Mouse (Mus musculus) kidney, embryonic 14.5 days (tissue): ENCODE measurements at regions not wholly inside any gene's neighbourhood (a gene's known extent, or its start where the extent isn't known, plus 50 kb on each side); places are given as distances from the start of the nearest gene placed in this dataset.

Source experiments
- ATAC-seq: fragments of 200-750 bp; cut with Nextera tagmentation; 2 replicates; pipeline ENCODE4 v1.8.0; 2017; ENCODE audit warnings: moderate number of reproducible peaks, mild to moderate bottlenecking, moderate TSS enrichment, moderate library complexity; ENCODE audit not compliant: low FRiP score, low TSS enrichment
- H3K27ac ChIP-seq: fragments of 300-500 bp; sonication (generic); 2 replicates; pipeline ENCODE4 v1.5.1; 2014; ENCODE audit warnings: low read depth, mild to moderate bottlenecking, low read length, moderate library complexity, mixed read lengths
- H3K27me3 ChIP-seq: fragments of 300-500 bp; sonication (generic); 2 replicates; pipeline ENCODE4 v1.6.1; 2014; ENCODE audit warnings: mild to moderate bottlenecking, low read length; ENCODE audit not compliant: control insufficient read depth, insufficient read depth
- H3K36me3 ChIP-seq: fragments of 300-500 bp; sonication (generic); 2 replicates; pipeline ENCODE4 v1.6.1; 2014; ENCODE audit warnings: low read length, mixed read lengths; ENCODE audit not compliant: control insufficient read depth, insufficient read depth
- H3K4me1 ChIP-seq: fragments of 300-500 bp; sonication (generic); 2 replicates; pipeline ENCODE4 v1.6.1; 2014; ENCODE audit warnings: low read length, mixed read lengths; ENCODE audit not compliant: control insufficient read depth, insufficient read depth
- H3K4me2 ChIP-seq: fragments of 300-500 bp; sonication (generic); replicated peaks from 2 replicates; pipeline ENCODE4 v1.6.1; 2014; ENCODE audit warnings: low read depth, mild to moderate bottlenecking, low read length
- H3K4me3 ChIP-seq: fragments of 300-500 bp; sonication (generic); 2 replicates; pipeline ENCODE4 v1.5.1; 2014; ENCODE audit warnings: mild to moderate bottlenecking, low read length
- H3K9ac ChIP-seq: fragments of 300-500 bp; sonication (generic); 2 replicates; pipeline ENCODE4 v1.6.1; 2014; ENCODE audit warnings: low read depth, mild to moderate bottlenecking, low read length, moderate library complexity
- H3K9me3 ChIP-seq: fragments of 300-500 bp; sonication (generic); 2 replicates; pipeline ENCODE4 v1.6.1; 2016; ENCODE audit warnings: low read length; ENCODE audit not compliant: control insufficient read depth
- WGBS: fragments of 180-500 bp; shearing (Covaris S2); extraction: QIAGEN DNeasy Blood & Tissue Kit; methylation state at CpG from one replicate; pipeline ENCODE4 v1.1.7; 2014; 5-methylcytosine and 5-hydroxymethylcytosine counted together

DNA sequence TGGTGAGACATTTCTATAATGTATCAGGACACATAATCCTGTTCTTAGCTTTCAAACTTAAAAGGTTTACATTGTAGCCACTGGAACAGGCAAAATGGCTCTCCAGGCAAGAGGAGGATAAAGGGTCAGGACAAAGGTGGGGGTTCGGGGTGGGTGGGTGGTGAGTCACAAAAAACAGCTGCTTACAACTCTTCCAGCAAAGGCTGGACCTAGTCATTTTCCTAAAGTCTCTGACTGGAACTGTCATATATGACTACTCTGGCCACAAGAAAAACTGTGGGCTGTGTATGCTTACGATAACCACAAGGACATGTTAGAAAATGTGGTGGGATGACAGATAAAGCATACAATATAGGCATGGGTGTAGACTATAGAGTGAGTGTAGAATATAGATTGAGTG, 163.6 kb upstream of the Dapk1 start:
- H3K9me3 ChIP-seq: no peaks in the 10 kb centered on the region
- H3K4me3 ChIP-seq: no peak overlapping the region
- no peaks in the 10 kb centered on the region for H3K27me3 ChIP-seq
- no peak overlapping the region for H3K27ac ChIP-seq
- ATAC-seq: no peak
- peaks cover 25% of the 10 kb centered on the region; the same call in 1 of the 2 replicates for H3K4me1 ChIP-seq
- no peak overlapping the region for H3K9ac ChIP-seq
- H3K4me2 ChIP-seq: no peak overlapping the region
- 92% methylated on average over 2 of the region's 2 CpGs for WGBS
- H3K36me3 ChIP-seq: no peaks in the 10 kb centered on the region

DNA sequence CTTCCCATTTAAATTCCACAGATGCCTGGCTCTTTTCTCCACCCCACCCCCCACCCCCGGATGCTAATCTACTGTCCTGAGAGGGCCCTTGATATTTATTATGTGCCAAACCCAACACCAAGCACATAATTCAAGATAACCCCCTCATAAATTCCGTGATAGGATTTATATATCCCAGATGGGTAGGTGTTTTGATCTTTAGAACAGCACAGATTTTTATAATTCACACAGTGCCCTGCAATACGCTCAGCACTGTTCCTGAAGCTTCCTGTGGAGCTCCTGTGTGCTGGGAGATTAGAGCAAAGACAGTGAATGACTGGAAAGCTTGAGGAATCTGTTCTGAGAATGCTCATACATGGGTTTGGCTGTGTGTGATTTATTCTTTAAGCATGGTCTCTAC, 161.2 kb upstream of the Dapk1 start:
- no peak for ATAC-seq

DNA sequence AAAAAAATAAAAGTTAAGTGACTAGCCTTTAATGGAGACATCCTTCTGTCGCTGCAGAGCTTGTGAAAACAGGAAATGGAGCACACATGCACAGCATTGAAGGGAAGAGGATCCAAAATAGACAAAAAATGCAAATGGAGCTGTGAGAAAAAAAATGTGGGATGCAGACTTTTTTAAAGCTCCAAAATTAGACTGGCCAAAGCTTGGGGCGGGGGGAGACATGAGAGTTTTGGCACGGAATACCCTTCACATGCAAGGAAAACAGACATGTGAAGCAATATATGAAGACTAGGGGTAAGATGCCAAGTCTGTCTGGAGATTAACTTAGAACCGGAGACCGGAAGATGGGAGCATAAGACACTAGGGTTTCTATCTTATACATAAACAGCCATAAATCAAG, 156.6 kb upstream of the Dapk1 start:
- H3K27ac ChIP-seq: peak overlapping the region; percentile 55; the same call in 1 of the 2 replicates
- no peak overlapping the region for H3K9ac ChIP-seq
- H3K4me3 ChIP-seq: no peak overlapping the region
- H3K4me2 ChIP-seq: no peak overlapping the region
- H3K36me3 ChIP-seq: no peaks in the 10 kb centered on the region
- H3K4me1 ChIP-seq: 0 out of 2 replicates have a peak, but pooled peaks cover 11% of the 10 kb centered on the region
- no peaks in the 10 kb centered on the region for H3K9me3 ChIP-seq
- 52% methylated on average over 5 of the region's 5 CpGs for WGBS
- H3K27me3 ChIP-seq: no peaks in the 10 kb centered on the region
- ATAC-seq: no peak

More for the DNA sequence above, 161.2 kb upstream of the Dapk1 start:
- WGBS: 19% methylated on average over 3 of the region's 3 CpGs
- Histone ChIP-seq H3K4me3 (no peak overlapping the region), H3K27ac (no peak overlapping the region; the same call in 1 of the 2 replicates), H3K36me3 (no peaks in the 10 kb centered on the region), H3K4me2 (no peak overlapping the region), H3K4me1 (peaks cover 14% of the 10 kb centered on the region; the same call in 1 of the 2 replicates), H3K9me3 (no peaks in the 10 kb centered on the region), H3K9ac (no peak overlapping the region), H3K27me3 (no peaks in the 10 kb centered on the region)

DNA sequence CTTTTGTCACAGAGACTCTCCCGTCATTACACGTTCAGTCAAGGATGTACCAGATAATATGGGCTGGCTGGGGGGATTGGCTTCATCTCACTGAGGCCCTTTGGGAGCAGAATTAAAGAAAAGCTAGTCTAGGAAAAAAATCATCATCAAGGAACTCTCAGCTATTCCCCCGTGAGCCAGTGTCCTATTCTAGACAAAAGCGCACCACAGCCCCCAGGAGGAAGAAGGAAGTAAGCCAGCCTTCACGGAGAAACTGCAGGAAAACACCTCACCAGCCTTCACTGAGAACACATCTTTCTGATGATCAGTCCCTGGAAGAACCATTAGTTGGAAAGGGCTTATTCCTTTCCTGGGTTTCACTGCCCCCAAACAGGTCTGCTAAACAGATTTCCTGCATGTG, 154.8 kb upstream of the Dapk1 start:
- no peak for ATAC-seq
- Histone ChIP-seq H3K4me2 (no peak overlapping the region), H3K27ac (no peak overlapping the region), H3K9ac (no peak overlapping the region), H3K4me3 (no peak overlapping the region), H3K9me3 (no peaks in the 10 kb centered on the region), H3K4me1 (peaks cover 9% of the 10 kb centered on the region), H3K27me3 (no peaks in the 10 kb centered on the region), H3K36me3 (no peaks in the 10 kb centered on the region)
- 46% methylated on average over 5 of the region's 5 CpGs for WGBS

DNA sequence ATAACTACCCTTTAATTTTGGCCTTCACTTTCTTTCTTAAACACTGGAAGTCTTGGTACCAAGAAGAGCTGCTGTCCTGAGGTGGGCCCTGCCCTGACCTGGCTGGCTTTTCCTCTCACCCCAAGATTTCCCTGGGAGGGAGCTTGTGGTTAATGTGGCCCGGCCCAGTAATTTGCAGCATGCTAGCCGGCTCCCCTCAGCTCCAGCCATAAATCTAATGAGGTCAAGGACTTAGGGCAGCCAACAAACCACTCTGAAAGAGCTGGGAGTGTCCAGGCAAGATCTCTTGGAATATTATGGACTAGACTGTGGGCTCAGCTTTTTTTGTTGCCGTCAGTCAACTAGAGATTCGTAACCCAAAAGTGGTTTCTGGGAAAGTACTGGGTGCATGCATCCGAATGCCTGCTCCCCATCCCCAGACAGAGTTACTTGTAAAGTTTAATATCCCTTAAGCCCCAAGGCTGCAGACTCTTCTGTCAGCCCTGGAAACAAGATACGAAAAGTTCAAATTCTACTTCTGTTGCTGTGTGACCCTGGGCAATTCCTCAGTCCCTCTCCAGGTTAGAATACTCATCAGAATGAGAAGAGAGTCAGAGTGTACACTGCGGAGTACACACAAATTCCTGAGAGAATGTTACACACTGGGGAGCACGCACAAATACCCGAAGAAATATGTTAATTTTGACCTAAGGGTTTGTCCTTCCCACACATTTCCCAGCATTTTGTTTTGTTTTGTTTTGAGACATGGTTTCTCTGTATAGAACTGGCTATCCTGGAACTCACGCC, 150.8 kb upstream of the Dapk1 start:
- H3K9ac ChIP-seq: no peak overlapping the region
- H3K36me3 ChIP-seq: no peaks in the 10 kb centered on the region
- peaks cover 9% of the 10 kb centered on the region for H3K4me1 ChIP-seq
- no peak overlapping the region for H3K4me3 ChIP-seq
- no peak overlapping the region for H3K4me2 ChIP-seq
- H3K9me3 ChIP-seq: no peaks in the 10 kb centered on the region
- peak overlapping the region; percentile 57; the same call in 1 of the 2 replicates for H3K27ac ChIP-seq
- peak; percentile 76 for ATAC-seq
- no peaks in the 10 kb centered on the region for H3K27me3 ChIP-seq
- WGBS: 32% methylated on average over 10 of the region's 10 CpGs

DNA sequence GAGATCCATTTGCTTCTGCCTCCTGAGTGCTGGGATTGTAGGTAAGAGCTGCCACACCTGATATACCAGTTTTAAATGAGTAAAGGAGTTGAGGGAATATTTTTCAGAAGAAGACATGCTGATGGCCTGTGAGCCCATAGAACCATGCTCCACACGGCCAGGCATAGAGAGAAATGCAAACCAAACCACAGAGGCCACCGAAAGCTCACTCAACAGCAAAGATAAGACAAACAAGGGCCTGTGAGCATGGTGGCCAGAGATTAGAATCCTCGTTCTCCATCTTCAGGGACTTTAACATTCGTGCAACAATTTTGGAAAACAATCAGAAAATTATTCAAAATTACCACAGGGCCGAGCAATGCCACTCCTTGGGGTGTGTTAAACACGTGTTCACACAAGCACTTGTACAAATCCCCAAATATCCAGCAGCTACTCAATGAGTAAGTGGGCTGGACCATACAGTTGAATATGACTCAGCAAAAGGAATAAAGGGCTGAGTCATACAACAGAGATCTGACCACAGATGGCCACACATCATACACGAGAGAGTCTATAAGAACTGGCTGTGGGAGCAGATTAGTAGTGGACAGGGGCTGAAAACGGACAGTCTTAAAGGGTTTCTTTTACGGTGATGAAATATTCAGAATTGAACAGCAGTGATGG, 147.8 kb upstream of the Dapk1 start:
- Histone ChIP-seq H3K9me3 (no peaks in the 10 kb centered on the region), H3K9ac (no peak overlapping the region), H3K4me2 (no peak overlapping the region), H3K36me3 (no peaks in the 10 kb centered on the region), H3K4me1 (peaks cover 9% of the 10 kb centered on the region), H3K27me3 (no peaks in the 10 kb centered on the region), H3K4me3 (no peak overlapping the region), H3K27ac (no peak overlapping the region)
- 88% methylated on average over 9 of the region's 9 CpGs for WGBS
- ATAC-seq: no peak

DNA sequence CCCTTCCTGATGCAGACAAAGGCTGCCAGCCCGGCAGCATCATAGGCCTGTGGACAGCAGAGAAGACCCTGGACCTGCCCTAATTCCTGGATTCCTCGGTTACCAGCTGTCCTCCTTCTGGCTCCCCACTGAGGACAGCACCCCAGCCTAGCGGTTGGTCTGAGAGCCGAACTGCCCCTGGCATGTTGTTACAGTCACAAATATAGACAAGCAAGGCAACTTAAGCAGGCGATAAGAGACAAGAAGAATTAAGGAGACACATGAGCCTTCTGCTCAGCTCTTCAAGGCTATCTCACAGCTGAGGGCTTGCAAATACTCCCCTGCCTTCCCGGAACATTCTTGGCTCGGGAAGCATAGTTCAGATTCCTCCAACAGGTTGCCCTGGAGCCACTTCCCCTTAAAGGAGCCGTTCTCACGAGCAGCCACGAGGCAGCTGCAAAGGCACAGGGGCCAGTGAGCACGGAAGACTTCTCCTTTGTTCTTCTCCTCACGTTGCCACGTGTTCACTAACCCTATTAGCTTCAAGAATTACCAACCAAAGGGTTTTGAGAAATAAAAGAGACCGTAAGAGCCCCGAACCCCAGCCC, 146.6 kb upstream of the Dapk1 start:
- ATAC-seq: peak; percentile 40; the same call in 1 of the 2 replicates
- Histone ChIP-seq H3K36me3 (no peaks in the 10 kb centered on the region), H3K9me3 (no peaks in the 10 kb centered on the region), H3K9ac (no peak overlapping the region), H3K27me3 (no peaks in the 10 kb centered on the region), H3K4me3 (no peak overlapping the region), H3K27ac (no peak overlapping the region; the same call in 1 of the 2 replicates), H3K4me1 (peaks cover 9% of the 10 kb centered on the region), H3K4me2 (no peak overlapping the region)
- 30% methylated on average over 15 of the region's 15 CpGs for WGBS

DNA sequence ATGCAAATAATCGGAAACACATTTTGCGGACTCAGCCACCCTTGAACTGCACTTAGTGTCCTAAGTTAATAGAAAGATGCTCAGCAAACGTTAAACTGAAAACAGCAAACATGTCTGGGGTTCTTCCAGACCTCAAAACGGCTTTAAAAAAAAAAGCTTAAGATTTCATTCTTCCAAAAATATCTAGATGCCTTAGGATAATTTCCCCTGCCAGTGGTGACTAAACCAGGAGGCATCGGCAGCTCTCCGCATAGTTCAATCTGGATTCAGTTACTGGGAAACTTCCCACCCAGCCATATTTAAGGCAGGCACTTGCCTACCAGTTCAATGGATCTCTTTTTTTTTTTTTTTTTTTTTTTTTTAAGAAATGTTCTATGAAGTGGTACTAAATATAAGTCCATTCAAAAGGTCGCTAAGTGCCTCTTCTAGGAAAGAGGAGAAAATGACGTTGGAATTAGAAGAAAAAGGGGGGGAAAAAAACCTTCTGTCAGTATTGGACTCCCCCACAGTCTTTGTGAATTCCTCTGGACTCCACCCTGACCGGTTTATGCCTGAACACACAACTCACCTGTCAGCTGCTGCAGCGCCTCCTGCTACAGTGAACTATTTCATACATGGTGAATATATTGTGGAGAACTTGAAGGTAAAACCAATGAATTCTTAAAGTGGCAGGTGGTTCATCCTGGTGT, 145.7 kb upstream of the Dapk1 start:
- Histone ChIP-seq H3K4me1 (peaks cover 4% of the 10 kb centered on the region), H3K36me3 (no peaks in the 10 kb centered on the region), H3K9ac (no peak overlapping the region), H3K27me3 (no peaks in the 10 kb centered on the region), H3K4me2 (no peak overlapping the region), H3K4me3 (no peak overlapping the region), H3K27ac (no peak overlapping the region), H3K9me3 (no peaks in the 10 kb centered on the region)
- ATAC-seq: no peak
- WGBS: 73% methylated on average over 10 of the region's 10 CpGs
